Mouse (Mus musculus): Measurements from ENCODE around the gene Atp6v0a4.

- TF ChIP-seq E2F4 (IDR thresholded peaks at IDR 0.05; ENCODE audit: insufficient read depth) (no peak), USF1 (IDR thresholded peaks at IDR 0.05; ENCODE audit: low read depth) (no peak), CEBPB (IDR thresholded peaks at IDR 0.05; ENCODE audit: insufficient read depth, poor library complexity, severe bottlenecking) (no peak), POLR2A (IDR thresholded peaks at IDR 0.05; ENCODE audit: insufficient read length, low read depth) (no peak), POLR2AphosphoS2 (IDR thresholded peaks at IDR 0.05; ENCODE audit: insufficient read length, low read depth) (no peak), MYOD1 (IDR thresholded peaks at IDR 0.05; ENCODE audit: control insufficient read depth in 1 of 3, insufficient read length in 2 of 3, low read depth in 2 of 3) (no peak), TCF12 (IDR thresholded peaks at IDR 0.05; ENCODE audit: insufficient read depth, poor library complexity, severe bottlenecking) (no peak), MAX (IDR thresholded peaks at IDR 0.05; ENCODE audit: low read depth) (no peak), REST (IDR thresholded peaks at IDR 0.05; ENCODE audit: insufficient read depth, insufficient read length) (no peak), MYOG (IDR thresholded peaks at IDR 0.05; ENCODE audit: control insufficient read depth in 1 of 3, insufficient read depth in 1 of 3, insufficient read length in 2 of 3, low read depth in 2 of 3) (no peak), TCF3 (IDR thresholded peaks at IDR 0.05; ENCODE audit: insufficient read length, low read depth) (no peak), SRF (IDR thresholded peaks at IDR 0.05; ENCODE audit: control insufficient read depth, insufficient read length, low read depth) (no peak)
These were observed 53.1 kb downstream of the Atp6v0a4 start for GRCm38 (mm10) chr6:38071256-38071655.
